Mouse (Mus musculus): ENCODE data around the gene Pi4k2a.

DNA sequence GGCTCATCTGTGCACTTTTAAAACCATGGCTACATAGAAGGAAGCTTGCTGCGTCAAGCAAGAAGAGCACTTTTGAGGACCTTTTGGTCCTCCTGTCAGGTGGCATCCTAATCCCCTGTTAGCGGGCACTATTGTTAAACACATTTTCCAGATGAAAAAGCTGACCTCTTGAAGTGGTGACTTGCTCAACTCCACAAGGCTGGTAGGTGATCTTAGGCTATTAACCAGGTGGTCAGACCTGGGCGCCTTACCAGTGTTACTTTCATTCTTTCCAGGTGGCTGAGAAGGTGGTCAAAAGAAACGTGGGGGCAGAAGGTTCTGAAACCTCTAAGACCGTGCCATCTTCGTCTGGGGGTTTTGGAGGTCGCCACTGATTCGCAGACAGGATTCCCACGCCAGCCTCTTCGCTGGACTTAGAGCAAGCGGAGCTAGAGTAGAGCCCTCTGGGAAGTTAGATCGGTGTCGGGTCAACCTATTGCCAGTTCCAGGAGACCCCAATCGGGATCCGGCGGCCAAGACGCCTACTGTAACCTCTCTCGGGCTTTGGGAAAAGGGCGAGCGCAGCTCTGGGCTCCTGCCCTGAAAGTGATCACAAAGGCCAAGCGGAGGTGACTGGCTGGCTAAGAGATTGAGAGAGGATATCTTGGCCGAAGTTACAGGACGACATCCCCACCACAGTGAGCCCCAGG is 37.9 kb downstream of the Pi4k2a start:
- TF ChIP-seq CTCF (IDR thresholded peaks at IDR 0.05; ENCODE audit: low read depth, low read length) (no peak), POLR2A (IDR thresholded peaks at IDR 0.05; ENCODE audit: borderline replicate concordance, low read depth, low read length) (no peak)

Data from bone marrow macrophage, adult 2 months (primary cell).